In genomic region chr2:113546496-113546895, GRCm38 (mm10) we compare ENCODE assay signal across 23 mouse cellular contexts.
DNase-seq lines count a peak whose midpoint lies in the region; ATAC-seq and TF ChIP-seq lines count a peak whose summit lies in the region.
"Had no signal": no experiment of that assay in that cellular context is flagged by ENCODE, and none has a peak within 500 bp of the region (broad histone marks: within the 10 kb centered on the region; RNA-seq: fewer than 3 reads in every experiment).

No protein-coding gene starts in this region.

- H3K27ac ChIP-seq in forebrain, embryonic 14.5 days (ENCODE audit: low read depth, low read length) = no peak overlapping the region
- H3K27ac ChIP-seq in forebrain, embryonic 11.5 days (ENCODE audit: low read depth, low read length) = no peak overlapping the region
- H3K27ac ChIP-seq: embryonic facial prominence, embryonic 15.5 days; heart, embryonic 10.5 days; kidney, postnatal 0 days; left cerebral cortex, adult 2 months; limb, embryonic 10.5 days; midbrain, embryonic 10.5 days; neural tube, embryonic 15.5 days had no signal

- peak; percentile 26; the same call in 1 of the 2 replicates for ATAC-seq in forebrain, embryonic 14.5 days
- no peak for ATAC-seq in forebrain, embryonic 11.5 days (replicated peaks; ENCODE audit: low FRiP score)
- ATAC-seq: CD4-positive, CD25-positive, alpha-beta regulatory T cell, adult 4 months; intestine, postnatal 0 days; liver, postnatal 0 days; lung, postnatal 0 days had no signal

- WGBS in forebrain, embryonic 14.5 days = 75% methylated on average over 5 of the region's 5 CpGs
- 88% methylated on average over 5 of the region's 5 CpGs for WGBS in forebrain, embryonic 11.5 days

- H3K27me3 ChIP-seq in forebrain, embryonic 14.5 days (replicated peaks; ENCODE audit: control insufficient read depth, insufficient read depth, low read length) = no peaks in the 10 kb centered on the region
- H3K27me3 ChIP-seq in forebrain, embryonic 11.5 days (ENCODE audit: control insufficient read depth, insufficient read depth, low read length) = no peaks in the 10 kb centered on the region
- H3K27me3 ChIP-seq: embryonic facial prominence, embryonic 15.5 days; neural tube, embryonic 15.5 days had no signal

- intact Hi-C loops in left cerebral cortex, postnatal 4 days (cut with DNase I) = no loop called here
- intact Hi-C loops in left cerebral cortex, postnatal 10 days (cut with DNase I) = no loop called here

- no peak overlapping the region for H3K4me3 ChIP-seq in forebrain, embryonic 14.5 days (ENCODE audit: low read depth, low read length)
- H3K4me3 ChIP-seq in forebrain, embryonic 11.5 days (ENCODE audit: low read depth, low read length) = no peak overlapping the region
- H3K4me3 ChIP-seq: embryonic facial prominence, embryonic 15.5 days; heart, embryonic 10.5 days; left cerebral cortex, adult 2 months; limb, embryonic 10.5 days; midbrain, embryonic 10.5 days; neural tube, embryonic 15.5 days had no signal

- H3K36me3 ChIP-seq in forebrain, embryonic 14.5 days (ENCODE audit: control insufficient read depth, insufficient read depth, low read length) = no peaks in the 10 kb centered on the region
- no peaks in the 10 kb centered on the region for H3K36me3 ChIP-seq in forebrain, embryonic 11.5 days (ENCODE audit: control insufficient read depth, insufficient read depth, low read length)
- H3K36me3 ChIP-seq: embryonic facial prominence, embryonic 15.5 days; heart, embryonic 10.5 days; limb, embryonic 10.5 days; midbrain, embryonic 10.5 days; neural tube, embryonic 15.5 days had no signal

- H3K4me2 ChIP-seq in forebrain, embryonic 14.5 days (ENCODE audit: low read length) = no peak overlapping the region
- H3K4me2 ChIP-seq in forebrain, embryonic 11.5 days (ENCODE audit: low read depth, low read length, severe bottlenecking) = no peak overlapping the region
- H3K4me2 ChIP-seq: embryonic facial prominence, embryonic 15.5 days; neural tube, embryonic 15.5 days had no signal

- no peaks in the 10 kb centered on the region for H3K9me3 ChIP-seq in forebrain, embryonic 14.5 days (replicated peaks; ENCODE audit: control insufficient read depth, low read length)
- H3K9me3 ChIP-seq in forebrain, embryonic 11.5 days (ENCODE audit: control insufficient read depth, low read length) = no peaks in the 10 kb centered on the region
- H3K9me3 ChIP-seq: embryonic facial prominence, embryonic 15.5 days; heart, embryonic 10.5 days; limb, embryonic 10.5 days; midbrain, embryonic 10.5 days; neural tube, embryonic 15.5 days had no signal

- TF ChIP-seq CTCF in brain, embryonic 14.5 days (IDR thresholded peaks at IDR 0.05; ENCODE audit: borderline replicate concordance, extremely low read depth, insufficient read depth, insufficient read length) = no peak

- no peaks in the 10 kb centered on the region for H3K4me1 ChIP-seq in forebrain, embryonic 14.5 days (ENCODE audit: control insufficient read depth, insufficient read depth, low read length)
- H3K4me1 ChIP-seq in forebrain, embryonic 11.5 days (replicated peaks; ENCODE audit: control insufficient read depth, insufficient read depth, low read length) = no peaks in the 10 kb centered on the region
- H3K4me1 ChIP-seq: heart, embryonic 10.5 days; midbrain, embryonic 10.5 days; neural tube, embryonic 15.5 days had no signal

- no peak overlapping the region for H3K9ac ChIP-seq in forebrain, embryonic 14.5 days (ENCODE audit: low read length)
- no peak overlapping the region for H3K9ac ChIP-seq in forebrain, embryonic 11.5 days (ENCODE audit: low read length)
- H3K9ac ChIP-seq: embryonic facial prominence, embryonic 15.5 days; liver, postnatal 0 days; neural tube, embryonic 15.5 days had no signal

- DNase-seq in adrenal gland, postnatal 14 days = peak; percentile 34
- no peak for DNase-seq in adrenal gland, adult (ENCODE audit: inconsistent age in 2 of 2, low spot score in 1 of 2)
- peak; percentile 28 for DNase-seq in forebrain, embryonic 14.5 days (ENCODE audit: low spot score)
- no peak for DNase-seq in forebrain, embryonic 11.5 days (ENCODE audit: low spot score)
- peak; percentile 59 for DNase-seq in left cerebral cortex, postnatal 4 days
- no peak for DNase-seq in left cerebral cortex, postnatal 10 days (ENCODE audit: extremely low spot score in 1 of 2, low spot score in 2 of 2)
- peak; percentile 53 for DNase-seq in brain, embryonic 14.5 days (ENCODE audit: low read depth)
- no peak for DNase-seq in heart, adult 18-20 months
- DNase-seq: heart, postnatal 4 days; liver; liver, postnatal 0 days; thymus, adult 18-20 months; thymus, postnatal 4 days had no signal

- no peak for TF ChIP-seq POLR2A in brain, embryonic 14.5 days (IDR thresholded peaks at IDR 0.05; ENCODE audit: borderline replicate concordance, extremely low read depth, insufficient read depth, insufficient read length, poor library complexity, severe bottlenecking)

Comparison
In these comparisons a context has a peak if more than half of its experiments do, and no peak if none do; other contexts are left out.
1. DNase-seq: peak in adrenal gland, postnatal 14 days (single experiment), forebrain, embryonic 14.5 days (single experiment), left cerebral cortex, postnatal 4 days (single experiment) and brain, embryonic 14.5 days (single experiment); none in adrenal gland, adult (0 of 2), forebrain, embryonic 11.5 days (single experiment), left cerebral cortex, postnatal 10 days (0 of 2) and heart, adult 18-20 months (0 of 2).